In genomic region chr12:21125675-21126470, GRCm38 (mm10) we compare ENCODE assay signal across 12 mouse cellular contexts.
DNase-seq lines count a peak whose midpoint lies in the region; ATAC-seq and TF ChIP-seq lines count a peak whose summit lies in the region.
"Had no signal": no experiment of that assay in that cellular context is flagged by ENCODE, and none has a peak within 500 bp of the region (broad histone marks: within the 10 kb centered on the region; RNA-seq: fewer than 3 reads in every experiment).

No protein-coding gene starts in this region.

- H3K9ac ChIP-seq in embryonic facial prominence, embryonic 13.5 days = peak overlapping the region; percentile 36; the same call in 1 of the 2 replicates
- H3K9ac ChIP-seq in intestine, embryonic 15.5 days = no peak overlapping the region
- no peak overlapping the region for H3K9ac ChIP-seq in intestine, embryonic 16.5 days (ENCODE audit: low read depth, low read length)
- H3K9ac ChIP-seq in midbrain, embryonic 14.5 days (replicated peaks; ENCODE audit: low read length) = 0 out of 2 replicates have a peak overlapping the region, but pooled peaks have one; percentile 4

- TF ChIP-seq CTCF in brain, embryonic 14.5 days (IDR thresholded peaks at IDR 0.05; ENCODE audit: borderline replicate concordance, extremely low read depth, insufficient read depth, insufficient read length) = no peak

- H3K4me1 ChIP-seq in embryonic facial prominence, embryonic 13.5 days = peaks cover 31% of the 10 kb centered on the region
- H3K4me1 ChIP-seq in embryonic facial prominence, embryonic 10.5 days = peaks cover 44% of the 10 kb centered on the region
- H3K4me1 ChIP-seq in intestine, embryonic 15.5 days (replicated peaks) = peaks cover 21% of the 10 kb centered on the region
- H3K4me1 ChIP-seq in intestine, embryonic 16.5 days (ENCODE audit: control insufficient read depth, insufficient read depth, low read length) = peaks cover 18% of the 10 kb centered on the region
- H3K4me1 ChIP-seq in midbrain, embryonic 14.5 days (ENCODE audit: control insufficient read depth, insufficient read depth, low read length) = peaks cover 20% of the 10 kb centered on the region

- H3K36me3 ChIP-seq in embryonic facial prominence, embryonic 13.5 days = no peaks in the 10 kb centered on the region
- H3K36me3 ChIP-seq in embryonic facial prominence, embryonic 10.5 days (replicated peaks) = no peaks in the 10 kb centered on the region
- H3K36me3 ChIP-seq in intestine, embryonic 15.5 days = no peaks in the 10 kb centered on the region
- no peaks in the 10 kb centered on the region for H3K36me3 ChIP-seq in intestine, embryonic 16.5 days (ENCODE audit: control insufficient read depth, insufficient read depth, low read length)
- H3K36me3 ChIP-seq in midbrain, embryonic 14.5 days (ENCODE audit: control insufficient read depth, insufficient read depth, low read length) = no peaks in the 10 kb centered on the region

- no peaks in the 10 kb centered on the region for H3K27me3 ChIP-seq in embryonic facial prominence, embryonic 13.5 days
- no peaks in the 10 kb centered on the region for H3K27me3 ChIP-seq in embryonic facial prominence, embryonic 10.5 days (replicated peaks; ENCODE audit: low read depth, poor library complexity, severe bottlenecking)
- no peaks in the 10 kb centered on the region for H3K27me3 ChIP-seq in intestine, embryonic 15.5 days (replicated peaks)
- no peaks in the 10 kb centered on the region for H3K27me3 ChIP-seq in intestine, embryonic 16.5 days (replicated peaks; ENCODE audit: control insufficient read depth, insufficient read depth, low read length)
- no peaks in the 10 kb centered on the region for H3K27me3 ChIP-seq in midbrain, embryonic 14.5 days (ENCODE audit: control insufficient read depth, insufficient read depth, low read length)

- no peak for TF ChIP-seq POLR2A in brain, embryonic 14.5 days (IDR thresholded peaks at IDR 0.05; ENCODE audit: borderline replicate concordance, extremely low read depth, insufficient read depth, insufficient read length, poor library complexity, severe bottlenecking)

- H3K9me3 ChIP-seq in embryonic facial prominence, embryonic 13.5 days = no peaks in the 10 kb centered on the region
- no peaks in the 10 kb centered on the region for H3K9me3 ChIP-seq in embryonic facial prominence, embryonic 10.5 days
- no peaks in the 10 kb centered on the region for H3K9me3 ChIP-seq in intestine, embryonic 15.5 days
- H3K9me3 ChIP-seq in intestine, embryonic 16.5 days (ENCODE audit: control insufficient read depth, low read length) = no peaks in the 10 kb centered on the region
- no peaks in the 10 kb centered on the region for H3K9me3 ChIP-seq in midbrain, embryonic 14.5 days (ENCODE audit: control insufficient read depth, low read length)

- 45% methylated on average over 10 of the region's 10 CpGs for whole genome bisulfite sequencing in embryonic facial prominence, embryonic 13.5 days
- 82% methylated on average over 10 of the region's 10 CpGs for WGBS in embryonic facial prominence, embryonic 10.5 days
- WGBS in intestine, embryonic 15.5 days = 50% methylated on average over 10 of the region's 10 CpGs
- 49% methylated on average over 10 of the region's 10 CpGs for WGBS in intestine, embryonic 16.5 days
- 67% methylated on average over 10 of the region's 10 CpGs for WGBS in midbrain, embryonic 14.5 days

- DNase-seq in embryonic facial prominence, embryonic 10.5 days (ENCODE audit: low spot score) = no peak
- DNase-seq in brain, embryonic 14.5 days (ENCODE audit: low read depth) = peak; percentile 48
- peak; percentile 34 for DNase-seq in midbrain, embryonic 14.5 days
- DNase-seq in natural killer cell, adult 2 months (ENCODE audit: low spot score in 2 of 2) = no peak
- no peak for DNase-seq in spleen, adult 12 weeks (ENCODE audit: low spot score)
- DNase-seq: kidney, adult 18-20 months; layer of hippocampus, postnatal 36 days; lung, postnatal 10 days; right cerebral cortex, postnatal 25 days had no signal

- peak overlapping the region; percentile 28; the same call in 1 of the 2 replicates for H3K27ac ChIP-seq in embryonic facial prominence, embryonic 13.5 days
- no peak overlapping the region; the same call in 1 of the 2 replicates for H3K27ac ChIP-seq in embryonic facial prominence, embryonic 10.5 days (replicated peaks)
- H3K27ac ChIP-seq in intestine, embryonic 15.5 days = 0 out of 2 replicates have a peak overlapping the region, but pooled peaks have one; percentile 22
- no peak overlapping the region for H3K27ac ChIP-seq in intestine, embryonic 16.5 days (ENCODE audit: low read length)
- H3K27ac ChIP-seq in midbrain, embryonic 14.5 days (replicated peaks; ENCODE audit: low read depth, low read length) = peak overlapping the region; percentile 43

- H3K4me3 ChIP-seq in embryonic facial prominence, embryonic 13.5 days = no peak overlapping the region
- H3K4me3 ChIP-seq in embryonic facial prominence, embryonic 10.5 days = no peak overlapping the region
- H3K4me3 ChIP-seq in intestine, embryonic 15.5 days (replicated peaks) = no peak overlapping the region
- no peak overlapping the region for H3K4me3 ChIP-seq in intestine, embryonic 16.5 days (ENCODE audit: low read length)
- no peak overlapping the region for H3K4me3 ChIP-seq in midbrain, embryonic 14.5 days (replicated peaks; ENCODE audit: low read depth, low read length)

- H3K4me2 ChIP-seq in embryonic facial prominence, embryonic 13.5 days = no peak overlapping the region
- H3K4me2 ChIP-seq in intestine, embryonic 15.5 days (replicated peaks) = no peak overlapping the region
- no peak overlapping the region for H3K4me2 ChIP-seq in intestine, embryonic 16.5 days (ENCODE audit: low read depth, low read length)
- H3K4me2 ChIP-seq in midbrain, embryonic 14.5 days (ENCODE audit: low read length) = no peak overlapping the region

- no peak for ATAC-seq in embryonic facial prominence, embryonic 13.5 days (ENCODE audit: insufficient number of reproducible peaks, insufficient read depth, low FRiP score, low TSS enrichment, low read depth)
- no peak for ATAC-seq in intestine, embryonic 15.5 days
- ATAC-seq in intestine, embryonic 16.5 days = no peak
- no peak for ATAC-seq in midbrain, embryonic 14.5 days (ENCODE audit: low FRiP score, low TSS enrichment)

Comparison
In these comparisons a context has a peak if more than half of its experiments do, and no peak if none do; other contexts are left out.
1. H3K27ac ChIP-seq: peak in embryonic facial prominence, embryonic 13.5 days (single experiment), intestine, embryonic 15.5 days (single experiment) and midbrain, embryonic 14.5 days (single experiment); none in embryonic facial prominence, embryonic 10.5 days (single experiment) and intestine, embryonic 16.5 days (single experiment).
2. H3K9ac ChIP-seq: peak in embryonic facial prominence, embryonic 13.5 days (single experiment) and midbrain, embryonic 14.5 days (single experiment); none in intestine, embryonic 15.5 days (single experiment) and intestine, embryonic 16.5 days (single experiment).
3. DNase-seq: peak in brain, embryonic 14.5 days (single experiment) and midbrain, embryonic 14.5 days (single experiment); none in embryonic facial prominence, embryonic 10.5 days (single experiment), natural killer cell, adult 2 months (0 of 2) and spleen, adult 12 weeks (single experiment).